Mouse (Mus musculus) inflammation-experienced regulatory T-cells, adult 6 months (primary cell): ENCODE results near the gene Ncr1. TPM values are rescaled to one million over a fixed set of nuclear protein-coding genes. Genes with fewer than 3 reads are reported as not detected.
A peak's percentile ranks its signal among the peaks of the same experiment; 100 is the strongest.
"Not testable (repeated sequence)": the region's sequence is repeated elsewhere in the genome, so short reads cannot be mapped to it uniquely, and the experiment has no call there.

Source experiments
- ATAC-seq: one replicate; pipeline ENCODE4 v1.8.0; 2017
- polyA plus RNA-seq, 3 experiments: library from polyadenylated mRNA; unstranded; fragments of 100-300 nt; shearing (Covaris generic); gene quantifications; one replicate each; pipeline ENCODE4 v1.2.1; 2017

The Ncr1 gene
- polyA plus RNA-seq, result under 1 TPM in 1 of 3 experiments, not detected in 2; 0.33 TPM

DNA sequence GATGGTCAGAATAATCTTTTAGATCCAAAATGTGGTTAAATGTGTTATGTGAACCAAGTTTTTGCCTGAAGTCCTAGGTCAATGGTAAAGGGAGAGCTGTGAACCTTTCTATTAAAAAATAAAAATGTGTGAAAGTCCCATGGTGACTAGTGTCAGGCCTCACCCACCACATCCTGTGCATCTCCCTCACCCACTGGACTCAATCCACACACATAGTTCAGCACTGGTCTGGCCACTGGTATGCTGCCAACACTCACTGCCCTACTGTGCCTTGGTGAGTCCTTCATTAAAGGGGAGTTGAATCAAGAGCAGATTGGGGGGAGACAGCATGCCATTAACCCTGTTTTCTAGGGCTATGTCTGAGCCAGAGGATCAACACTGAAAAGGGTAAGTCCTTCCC lies at the start of gene Ncr1:
Gene Ncr1, plus strand, starts transcription at position 216 of the 400 bp plus-strand sequence.
- ATAC-seq, result no peak

- no peak for ATAC-seq
Measured at GRCm38 (mm10) chr7:4292638-4293037, 44.9 kb upstream of the Ncr1 start.

DNA sequence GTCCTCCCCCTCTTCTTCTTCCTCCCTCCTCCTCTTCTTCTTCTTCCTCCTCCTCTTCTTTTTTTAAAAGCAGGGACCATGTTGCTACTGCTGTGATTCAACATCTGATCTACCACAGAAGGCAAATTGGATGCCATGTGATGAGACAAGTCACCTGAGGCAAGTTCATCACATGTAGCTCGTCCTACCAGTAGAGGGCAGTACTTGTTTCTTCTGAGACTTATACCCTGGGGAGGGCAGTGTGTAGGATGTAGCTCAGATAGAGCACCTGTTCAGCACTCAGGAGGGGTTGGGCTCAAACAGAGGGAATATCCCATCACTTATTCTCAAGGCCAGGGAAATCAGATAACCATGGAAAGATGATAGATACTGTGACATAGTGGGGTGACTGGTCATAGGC lies 40.3 kb upstream of the Ncr1 start:
- peak; percentile 38 for ATAC-seq

DNA sequence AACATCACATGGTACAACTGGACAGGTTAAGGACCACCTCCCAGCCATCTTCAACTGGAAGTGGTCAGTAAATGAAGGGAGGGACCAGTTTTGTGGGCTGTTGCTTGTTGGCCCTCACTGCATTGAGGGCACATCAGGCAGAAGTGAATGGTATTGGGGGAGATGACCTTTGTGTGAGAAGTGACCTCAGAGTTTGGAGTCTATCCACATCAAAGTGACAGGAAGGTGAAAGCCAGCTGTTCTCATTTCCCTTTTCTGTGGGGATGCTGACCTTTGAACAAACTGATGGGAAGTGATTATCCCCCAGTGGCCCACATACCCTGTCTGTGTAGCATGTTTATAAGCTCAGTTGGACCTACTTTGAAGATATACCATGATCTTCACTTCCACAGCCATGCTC lies 37.4 kb upstream of the Ncr1 start:
- no peak for ATAC-seq

GRCm38 (mm10) chr7:4303457-4303856 lies 34.1 kb upstream of the Ncr1 start:
- no peak for ATAC-seq

GRCm38 (mm10) chr7:4313109-4313508 lies 24.4 kb upstream of the Ncr1 start:
- ATAC-seq, result not testable (repeated sequence)

DNA sequence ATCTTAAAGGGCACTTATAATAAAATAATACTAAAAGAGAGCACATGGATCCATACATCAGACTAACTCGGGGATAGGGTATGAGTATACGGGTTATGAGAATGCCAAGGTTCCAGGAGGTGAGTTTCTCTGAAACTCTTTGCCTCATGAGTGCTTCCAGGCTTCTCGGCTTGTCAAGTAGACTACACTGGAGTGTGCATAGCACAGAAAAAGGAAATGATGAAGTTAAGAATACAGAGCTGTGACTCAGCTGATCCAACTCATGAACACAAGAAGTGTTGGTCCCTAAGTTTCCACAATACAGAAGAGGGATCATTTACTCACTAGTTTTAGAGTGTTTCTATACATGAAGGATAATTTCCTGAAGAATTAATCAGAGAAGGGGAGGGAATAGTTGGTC lies 24.0 kb upstream of the Ncr1 start:
- not testable (repeated sequence) for ATAC-seq

DNA sequence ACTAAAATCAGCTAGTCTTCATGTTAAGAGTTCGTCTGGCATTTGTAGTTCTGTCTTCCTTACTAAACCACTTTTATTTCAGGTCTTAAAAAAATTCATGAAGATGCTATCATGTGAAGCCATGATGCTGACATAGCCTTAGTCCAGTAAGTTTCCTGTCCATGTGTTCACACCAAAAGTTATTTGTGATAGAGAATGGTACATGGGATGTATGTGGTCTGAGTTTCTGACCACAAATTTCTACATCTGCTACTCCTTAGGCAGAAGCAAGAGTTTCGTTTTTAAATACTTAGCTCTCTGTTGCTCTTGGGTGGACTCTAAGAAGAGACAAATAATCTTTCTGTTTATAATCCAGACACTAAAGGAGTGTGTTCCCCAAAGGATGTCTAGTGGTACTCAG lies 14.2 kb upstream of the Ncr1 start:
- ATAC-seq, result no peak

- no peak for ATAC-seq
Measured at GRCm38 (mm10) chr7:4373521-4373920, 36.0 kb downstream of the Ncr1 start.

Other genes starting within 250 kb of the Ncr1 start
- gene Ttyh1, start 218.3 kb upstream of the Ncr1 start, polyA plus RNA-seq, result under 1 TPM; 0.47 to 0.95 (median 0.62) TPM
- gene Leng8, start 200.7 kb upstream of the Ncr1 start, polyA plus RNA-seq, result 10 to 100 TPM; 22.6 to 40.2 (median 24.9) TPM
- 1 to 10 TPM; 6.3 to 9.5 (median 7.2) TPM for gene Leng9, start 187.3 kb upstream of the Ncr1 start, polyA plus RNA-seq
- not detected for gene Cdc42ep5, start 172.9 kb upstream of the Ncr1 start, polyA plus RNA-seq
- not detected for gene Lilra5, start 100.0 kb upstream of the Ncr1 start, polyA plus RNA-seq
- gene Gp6, start 60.0 kb downstream of the Ncr1 start, polyA plus RNA-seq, result not detected
- 10 to 100 TPM in 2 of 3 experiments, 1 to 10 TPM in 1; 6.2 to 24.7 (median 17.4) TPM for gene Rdh13, start 107.9 kb downstream of the Ncr1 start, polyA plus RNA-seq
- gene Eps8l1, start 123.0 kb downstream of the Ncr1 start, polyA plus RNA-seq, result 10 to 100 TPM in 2 of 3 experiments, 1 to 10 TPM in 1; 3.8 to 22.3 (median 12.5) TPM
- 10 to 100 TPM; 19.1 to 23.9 (median 19.4) TPM for gene Ppp1r12c, start 164.0 kb downstream of the Ncr1 start, polyA plus RNA-seq
- 1 to 10 TPM; 6.4 to 8.0 (median 6.9) TPM for gene Tnnt1, start 178.7 kb downstream of the Ncr1 start, polyA plus RNA-seq
- gene Tnni3, start 186.5 kb downstream of the Ncr1 start, polyA plus RNA-seq, result 1 to 10 TPM in 2 of 3 experiments, under 1 TPM in 1; 0.48 to 3.4 (median 1.4) TPM
- 1 to 10 TPM; 1.3 to 2.1 (median 1.3) TPM for gene Dnaaf3, start 194.7 kb downstream of the Ncr1 start, polyA plus RNA-seq
- under 1 TPM in 1 of 3 experiments, not detected in 2; 0.83 TPM for gene Syt5, start 209.8 kb downstream of the Ncr1 start, polyA plus RNA-seq